Mouse (Mus musculus) liver (tissue): ENCODE measurements around the gene Tceanc.

ENCODE experiments used
- DNase-seq: peaks from one replicate; pipeline ENCODE4 v3.0.0-alpha.2; 2020; ENCODE audit warnings: mixed read lengths

The Tceanc gene

GRCm38 (mm10) chrX:166479365-166479983 is 38.9 kb downstream of the Tceanc start, which contains the start of gene Rab9:
Gene Rab9, minus strand, starts transcription at chrX:166479867.
- DNase-seq, result peak; percentile 97

- peak; percentile 12 for DNase-seq
Observed at GRCm38 (mm10) chrX:166478631-166479364, 39.6 kb downstream of the Tceanc start.

- DNase-seq, result no peak
Observed at GRCm38 (mm10) chrX:166477393-166477792, 41.0 kb downstream of the Tceanc start.

GRCm38 (mm10) chrX:166472612-166473011 is 45.8 kb downstream of the Tceanc start:
- no peak for DNase-seq

- DNase-seq, result no peak
Observed at GRCm38 (mm10) chrX:166468321-166468720, 50.0 kb downstream of the Tceanc start.

GRCm38 (mm10) chrX:166455525-166455924 is 62.8 kb downstream of the Tceanc start:
- DNase-seq, result no peak

- DNase-seq, result no peak
Observed at GRCm38 (mm10) chrX:166454331-166454730, 64.0 kb downstream of the Tceanc start.

GRCm38 (mm10) chrX:166453532-166453931 is 64.8 kb downstream of the Tceanc start:
- no peak for DNase-seq
